Mouse (Mus musculus): ENCODE results near the gene Lrrc8d. TPM values are rescaled to one million over a fixed set of nuclear protein-coding genes. Genes with fewer than 3 reads are reported as not detected.

Gene Lrrc8d
- polyA plus RNA-seq, 1 experiment: 16.6 TPM

DNA sequence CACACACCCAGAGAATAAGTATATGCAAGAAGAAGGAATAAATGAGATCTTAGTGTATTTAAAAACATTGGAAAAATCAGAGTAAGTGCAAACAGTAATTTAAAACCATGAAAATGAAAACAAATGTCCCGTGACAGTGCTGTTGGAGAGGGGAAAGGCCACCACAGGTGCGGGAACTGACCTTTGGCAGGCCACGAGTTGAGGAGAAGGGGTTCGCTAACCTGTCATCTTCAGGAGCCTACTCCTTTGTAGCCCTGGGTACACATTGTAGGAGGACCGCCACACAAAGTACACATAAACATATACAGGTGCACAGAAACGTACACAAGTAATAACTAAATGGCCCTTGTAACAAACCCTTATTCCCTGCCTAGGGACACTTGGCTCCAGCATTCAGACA is 55.7 kb downstream of the Lrrc8d start:
- WGBS: 61% methylated on average over 6 of the region's 6 CpGs
- no peak for TF ChIP-seq CTCF (IDR thresholded peaks at IDR 0.05; ENCODE audit: insufficient read depth, low read length)
- TF ChIP-seq POLR2A (IDR thresholded peaks at IDR 0.05; ENCODE audit: borderline replicate concordance, extremely low read depth, low read depth, low read length): no peak
- H3K4me1 ChIP-seq (ENCODE audit: control insufficient read depth, insufficient read depth, low read length): peaks cover 14% of the 10 kb centered on the region
- DNase-seq: no peak
- H3K4me3 ChIP-seq (replicated peaks; ENCODE audit: extremely low read depth, low read depth, low read length): no peak overlapping the region

- WGBS: 72% methylated on average over 17 of the region's 17 CpGs
- TF ChIP-seq POLR2A (IDR thresholded peaks at IDR 0.05; ENCODE audit: borderline replicate concordance, extremely low read depth, low read depth, low read length): no peak
- no peak for TF ChIP-seq CTCF (IDR thresholded peaks at IDR 0.05; ENCODE audit: insufficient read depth, low read length)
These were observed 58.2 kb downstream of the Lrrc8d start for GRCm38 (mm10) chr5:105757978-105758377.

GRCm38 (mm10) chr5:105758866-105759265 is 59.1 kb downstream of the Lrrc8d start:
- TF ChIP-seq CTCF (IDR thresholded peaks at IDR 0.05; ENCODE audit: insufficient read depth, low read length): no peak
- no peak for TF ChIP-seq POLR2A (IDR thresholded peaks at IDR 0.05; ENCODE audit: borderline replicate concordance, extremely low read depth, low read depth, low read length)
- DNase-seq: no peak

More at GRCm38 (mm10) chr5:105757978-105758377, 58.2 kb downstream of the Lrrc8d start:
- H3K4me3 ChIP-seq (replicated peaks; ENCODE audit: extremely low read depth, low read depth, low read length): no peak overlapping the region
- H3K4me1 ChIP-seq (ENCODE audit: control insufficient read depth, insufficient read depth, low read length): peaks cover 18% of the 10 kb centered on the region
- no peak for DNase-seq

DNA sequence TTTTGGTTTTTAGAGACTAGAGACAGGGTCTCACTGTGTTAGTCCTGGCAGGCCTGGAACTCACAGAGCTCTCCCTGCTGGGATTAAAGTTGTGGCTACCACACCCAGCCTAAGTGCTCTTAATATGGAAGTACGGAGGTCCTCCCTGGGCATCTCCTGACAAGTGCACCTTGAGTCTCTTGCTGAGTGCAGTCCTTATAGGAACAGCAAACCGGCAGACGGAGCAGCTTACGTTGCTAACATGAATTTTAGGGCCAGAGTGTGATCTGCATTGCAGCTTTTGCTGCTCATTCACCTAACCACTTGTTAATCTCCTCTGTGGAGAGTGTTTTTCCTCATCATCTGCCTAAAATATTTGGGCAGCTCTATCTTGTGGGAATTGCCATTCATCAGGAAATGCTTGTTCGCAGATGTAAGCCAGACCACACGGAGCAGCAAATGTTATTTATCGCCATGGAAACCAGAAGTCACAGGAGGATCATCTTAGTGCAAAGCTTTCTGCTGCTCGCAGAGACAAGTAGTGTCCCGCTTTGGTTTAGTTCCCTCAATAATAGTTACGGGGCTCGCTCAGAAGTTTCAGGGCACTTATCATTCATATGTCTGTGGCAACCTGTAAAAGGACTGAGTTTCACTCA is 62.2 kb downstream of the Lrrc8d start:
- no peak for DNase-seq
- TF ChIP-seq CTCF (IDR thresholded peaks at IDR 0.05; ENCODE audit: insufficient read depth, low read length) (no peak), POLR2A (IDR thresholded peaks at IDR 0.05; ENCODE audit: borderline replicate concordance, extremely low read depth, low read depth, low read length) (no peak)
- Histone ChIP-seq H3K4me1 (ENCODE audit: control insufficient read depth, insufficient read depth, low read length) (peaks cover 7% of the 10 kb centered on the region; the same call in 1 of the 2 replicates), H3K4me3 (replicated peaks; ENCODE audit: extremely low read depth, low read depth, low read length) (no peak overlapping the region)
- WGBS: 50% methylated on average over 11 of the region's 11 CpGs

More at GRCm38 (mm10) chr5:105758866-105759265, 59.1 kb downstream of the Lrrc8d start:
- peaks cover 18% of the 10 kb centered on the region for H3K4me1 ChIP-seq (ENCODE audit: control insufficient read depth, insufficient read depth, low read length)
- WGBS: 82% methylated on average over 9 of the region's 9 CpGs
- H3K4me3 ChIP-seq (replicated peaks; ENCODE audit: extremely low read depth, low read depth, low read length): no peak overlapping the region

DNA sequence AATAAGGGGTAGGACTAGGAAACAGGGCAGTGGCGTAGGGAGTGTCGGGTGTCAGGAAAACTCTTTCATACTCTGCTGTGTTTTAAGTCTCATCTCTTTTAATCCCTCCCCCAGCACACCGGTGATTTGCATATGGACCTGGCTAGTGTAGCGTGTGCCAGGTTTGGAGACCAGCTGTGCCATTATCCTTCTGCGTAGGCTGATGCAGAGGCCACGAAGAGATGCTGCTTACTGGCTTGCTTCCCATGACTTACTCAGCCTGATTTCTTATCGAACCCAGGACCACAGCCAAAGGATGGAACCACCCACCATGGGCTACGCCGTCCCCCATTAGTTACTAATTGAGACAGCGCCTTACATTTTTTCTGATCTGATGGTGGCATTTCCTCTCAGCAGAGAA is 64.6 kb downstream of the Lrrc8d start:
- TF ChIP-seq CTCF (IDR thresholded peaks at IDR 0.05; ENCODE audit: insufficient read depth, low read length): no peak
- TF ChIP-seq POLR2A (IDR thresholded peaks at IDR 0.05; ENCODE audit: borderline replicate concordance, extremely low read depth, low read depth, low read length): no peak
- Histone ChIP-seq H3K4me1 (ENCODE audit: control insufficient read depth, insufficient read depth, low read length) (0 out of 2 replicates have a peak, but pooled peaks cover 5% of the 10 kb centered on the region), H3K4me3 (replicated peaks; ENCODE audit: extremely low read depth, low read depth, low read length) (no peak overlapping the region)
- DNase-seq: no peak
- WGBS: 94% methylated on average over 10 of the region's 10 CpGs

DNA sequence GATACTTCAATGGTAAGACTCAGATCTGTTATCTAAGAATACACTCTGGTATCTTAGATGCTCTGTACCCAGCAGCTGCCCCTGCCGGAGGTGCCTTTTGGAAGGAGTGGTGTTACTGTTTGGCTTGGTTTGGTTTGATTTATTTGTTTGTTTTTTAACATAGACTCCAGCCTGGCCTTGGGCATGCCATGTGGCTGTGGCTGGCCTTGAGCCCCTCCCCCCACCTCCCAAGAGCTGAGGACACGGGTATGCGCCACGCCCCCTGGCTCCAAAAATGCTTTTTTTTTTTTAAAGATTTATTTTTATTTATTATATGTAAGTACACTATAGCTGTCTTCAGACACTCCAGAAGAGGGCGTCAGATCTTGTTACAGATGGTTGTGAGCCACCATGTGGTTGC is 65.6 kb downstream of the Lrrc8d start:
- 85% methylated on average over 5 of the region's 5 CpGs for WGBS
- no peak for DNase-seq
- TF ChIP-seq POLR2A (IDR thresholded peaks at IDR 0.05; ENCODE audit: borderline replicate concordance, extremely low read depth, low read depth, low read length) (no peak), CTCF (IDR thresholded peaks at IDR 0.05; ENCODE audit: insufficient read depth, low read length) (no peak)
- Histone ChIP-seq H3K4me1 (ENCODE audit: control insufficient read depth, insufficient read depth, low read length) (0 out of 2 replicates have a peak, but pooled peaks cover 5% of the 10 kb centered on the region), H3K4me3 (replicated peaks; ENCODE audit: extremely low read depth, low read depth, low read length) (no peak overlapping the region)

- H3K4me1 ChIP-seq (ENCODE audit: control insufficient read depth, insufficient read depth, low read length): no peaks in the 10 kb centered on the region; the same call in 1 of the 2 replicates
- TF ChIP-seq CTCF (IDR thresholded peaks at IDR 0.05; ENCODE audit: insufficient read depth, low read length): no peak
- no peak for TF ChIP-seq POLR2A (IDR thresholded peaks at IDR 0.05; ENCODE audit: borderline replicate concordance, extremely low read depth, low read depth, low read length)
- WGBS: 76% methylated on average over 5 of the region's 5 CpGs
- no peak for DNase-seq
- H3K4me3 ChIP-seq (replicated peaks; ENCODE audit: extremely low read depth, low read depth, low read length): no peak overlapping the region
These were observed 76.6 kb downstream of the Lrrc8d start for GRCm38 (mm10) chr5:105776368-105776767.

DNA sequence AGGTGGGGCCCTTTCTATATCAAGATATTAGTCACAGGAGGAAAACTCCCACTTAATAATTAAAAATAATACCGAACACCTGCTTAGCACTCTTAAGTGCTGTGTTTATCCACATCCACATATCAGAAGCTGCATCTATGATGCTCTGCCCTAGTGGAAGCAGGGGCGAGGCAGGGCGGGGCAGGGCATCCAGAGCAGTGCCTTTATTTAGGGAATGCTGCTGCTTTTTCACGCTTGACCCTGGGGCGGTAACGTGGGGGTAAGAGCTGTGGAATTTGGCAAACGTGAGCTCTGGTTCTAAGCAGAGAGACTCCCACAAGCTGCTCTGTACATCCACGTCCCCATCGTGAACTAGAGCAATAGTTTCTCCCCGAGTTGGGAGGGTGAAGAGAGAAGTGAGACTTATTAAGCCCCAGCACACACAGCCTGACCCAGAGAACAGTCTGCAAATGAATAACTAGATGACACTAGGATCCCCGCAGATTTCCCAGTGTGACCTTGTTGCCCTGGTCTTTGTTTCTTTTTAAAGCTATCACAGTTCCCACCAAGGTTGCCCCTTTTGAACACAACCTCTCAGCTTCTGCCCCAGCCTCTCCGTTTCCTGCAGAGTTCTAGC is 77.3 kb downstream of the Lrrc8d start:
- no peak for TF ChIP-seq POLR2A (IDR thresholded peaks at IDR 0.05; ENCODE audit: borderline replicate concordance, extremely low read depth, low read depth, low read length)
- TF ChIP-seq CTCF (IDR thresholded peaks at IDR 0.05; ENCODE audit: insufficient read depth, low read length): no peak
- Histone ChIP-seq H3K4me1 (ENCODE audit: control insufficient read depth, insufficient read depth, low read length) (no peaks in the 10 kb centered on the region; the same call in 1 of the 2 replicates), H3K4me3 (replicated peaks; ENCODE audit: extremely low read depth, low read depth, low read length) (no peak overlapping the region)
- WGBS: 65% methylated on average over 12 of the region's 12 CpGs
- DNase-seq: no peak

DNA sequence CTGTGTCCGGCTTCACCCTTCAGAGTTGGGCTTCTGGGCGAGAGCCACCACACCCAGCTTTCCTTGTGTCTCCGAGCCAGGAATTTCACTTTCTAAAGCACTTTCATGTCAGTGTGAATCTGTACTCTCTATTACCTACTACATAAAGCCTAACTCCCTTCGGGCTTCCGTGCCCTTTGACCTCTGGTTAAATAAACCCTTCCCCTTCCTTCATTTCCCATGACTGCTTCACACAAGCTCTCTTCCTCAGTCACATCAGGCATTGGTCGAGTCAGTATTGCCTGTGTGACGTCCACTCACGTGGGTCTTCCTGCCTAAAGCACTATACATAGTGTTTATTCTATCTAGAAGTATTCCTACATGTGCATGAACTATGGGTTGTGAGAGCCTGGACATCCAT is 77.9 kb downstream of the Lrrc8d start:
- TF ChIP-seq POLR2A (IDR thresholded peaks at IDR 0.05; ENCODE audit: borderline replicate concordance, extremely low read depth, low read depth, low read length): no peak

GRCm38 (mm10) chr5:105778189-105778588 is 78.4 kb downstream of the Lrrc8d start:
- Histone ChIP-seq H3K4me3 (replicated peaks; ENCODE audit: extremely low read depth, low read depth, low read length) (no peak overlapping the region), H3K4me1 (ENCODE audit: control insufficient read depth, insufficient read depth, low read length) (no peaks in the 10 kb centered on the region; the same call in 1 of the 2 replicates)
- WGBS: 69% methylated on average over 8 of the region's 8 CpGs
- DNase-seq: no peak
- TF ChIP-seq POLR2A (IDR thresholded peaks at IDR 0.05; ENCODE audit: borderline replicate concordance, extremely low read depth, low read depth, low read length) (no peak), CTCF (IDR thresholded peaks at IDR 0.05; ENCODE audit: insufficient read depth, low read length) (no peak)

More for the DNA sequence above, 77.9 kb downstream of the Lrrc8d start:
- 48% methylated on average over 8 of the region's 8 CpGs for WGBS
- H3K4me3 ChIP-seq (replicated peaks; ENCODE audit: extremely low read depth, low read depth, low read length): no peak overlapping the region
- H3K4me1 ChIP-seq (ENCODE audit: control insufficient read depth, insufficient read depth, low read length): no peaks in the 10 kb centered on the region; the same call in 1 of the 2 replicates
- no peak for DNase-seq
